Mouse (Mus musculus) central nervous system, embryonic 11.5 days (tissue): ENCODE measurements around the gene Sox13. TPM values are rescaled to one million over a fixed set of nuclear protein-coding genes. Genes with fewer than 3 reads are reported as not detected.

Experiments used
- polyA plus RNA-seq: library from polyadenylated mRNA; depleted of rRNA; stranded (reverse); fragments of >200 nt; gene quantifications from 2 replicates; pipeline ENCODE4 v1.2.3, GENCODE M21; 2012; rRNA removed

The Sox13 gene
- 54.2 and 104 TPM in 2 replicates for polyA plus RNA-seq

DNA sequence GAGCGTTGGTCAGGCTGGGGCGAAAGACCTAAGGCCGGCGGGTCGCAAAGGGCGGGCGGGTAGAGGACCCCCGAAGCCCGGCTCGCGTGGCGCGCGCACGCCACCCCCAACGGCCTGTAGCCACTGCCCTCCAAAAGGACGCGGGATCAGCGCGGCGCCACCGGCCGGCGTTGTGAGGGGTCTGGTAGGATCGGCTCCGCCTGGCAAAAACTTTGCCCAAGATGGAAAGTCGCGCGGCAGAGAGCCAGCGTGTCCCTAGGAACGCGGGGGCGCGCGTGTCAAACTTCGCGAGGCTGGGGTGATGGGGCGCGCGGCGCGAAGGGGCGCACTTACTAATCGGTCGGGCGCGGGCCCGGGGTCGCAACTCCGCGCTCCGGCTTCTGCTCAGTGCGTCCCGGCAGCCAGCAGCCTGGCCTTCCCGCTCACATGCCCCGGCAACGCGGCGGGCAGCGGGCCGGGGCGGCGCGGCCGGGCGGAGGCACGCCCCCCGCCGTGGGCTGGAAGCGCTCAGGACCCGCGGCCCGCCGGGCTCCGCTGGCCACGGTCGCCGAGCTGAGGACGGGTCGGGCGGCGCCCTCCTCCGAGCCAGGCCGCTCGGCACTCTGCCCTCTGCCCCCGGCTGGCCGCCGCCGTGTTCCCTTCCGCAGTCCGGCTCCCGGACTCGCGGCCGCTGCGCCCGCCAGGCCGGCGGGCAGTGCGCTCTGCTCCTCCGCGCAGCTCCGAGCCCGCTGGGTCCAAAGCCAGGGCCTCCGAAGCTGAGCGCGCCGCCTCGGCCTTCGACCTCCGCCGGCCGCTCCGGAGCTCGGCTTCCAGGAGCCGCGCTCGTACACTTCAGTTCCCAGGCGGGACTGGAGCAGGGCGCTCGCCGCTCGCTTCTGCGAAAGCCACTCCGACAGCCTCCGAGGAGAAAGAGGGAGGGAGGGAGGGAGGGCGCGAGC lies at the start of gene Sox13:
Gene Sox13 (minus strand): TSS at position 835 of the 938 bp plus-strand sequence.

DNA sequence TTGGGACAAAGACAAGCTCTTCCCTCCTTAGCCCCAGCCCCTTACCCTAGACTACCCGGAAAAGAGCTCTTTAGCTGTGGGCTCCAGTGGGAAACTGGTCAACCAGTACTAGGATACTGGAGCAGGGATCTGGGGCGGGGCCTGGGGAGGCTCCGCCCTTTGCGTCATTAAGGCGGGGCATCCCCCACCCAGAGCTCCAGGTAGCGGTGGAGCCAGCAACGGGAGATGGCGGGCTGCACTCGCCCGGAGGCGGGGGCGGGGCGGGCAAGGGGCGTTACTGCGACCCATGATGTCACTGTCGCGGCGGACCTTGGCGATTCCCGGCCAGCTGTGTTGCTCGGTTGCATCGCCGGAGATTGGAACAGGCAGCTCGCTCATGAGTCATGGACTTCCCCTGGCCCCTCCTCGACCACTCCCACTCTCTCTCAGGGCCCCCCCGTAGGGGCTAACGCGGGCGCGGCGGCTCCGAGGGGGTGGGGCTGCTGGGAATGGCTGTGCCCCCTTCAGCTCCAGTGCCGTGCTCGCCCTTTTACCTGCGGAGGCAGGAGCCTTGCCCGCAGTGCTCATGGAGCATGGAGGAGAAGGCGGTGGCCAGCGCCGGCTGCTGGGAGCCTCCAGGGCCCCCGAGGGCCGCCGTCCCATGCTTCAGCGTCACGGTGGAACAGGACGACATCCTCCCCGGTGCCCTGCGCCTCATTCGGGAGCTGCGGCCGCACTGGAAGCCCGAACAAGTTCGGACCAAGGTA lies 60.7 kb downstream of the Sox13 start, which contains the start of gene Etnk2:
Gene Etnk2 (plus strand): TSS at position 297 of the 746 bp plus-strand sequence.

GRCm38 (mm10) chr1:133350210-133350609 lies 74.0 kb downstream of the Sox13 start, which contains the start of gene Ren1:
TSS of gene Ren1 (plus strand) at chr1:133350510.

Other genes starting within 250 kb of the Sox13 start
- gene Golt1a, start 114.6 kb downstream of the Sox13 start, polyA plus RNA-seq, result 0.10 and 0.14 TPM in 2 replicates
- gene Kiss1, start 102.5 kb downstream of the Sox13 start, polyA plus RNA-seq, result not detected in 2 replicates
- 0.05 and 0.09 TPM in 2 replicates for gene Ren1, start 73.9 kb downstream of the Sox13 start, polyA plus RNA-seq
- 1.7 and 2.5 TPM in 2 replicates for gene Etnk2, start 60.8 kb downstream of the Sox13 start, polyA plus RNA-seq
- gene Snrpe, start 185.9 kb upstream of the Sox13 start, polyA plus RNA-seq, result 479 and 624 TPM in 2 replicates
- 5.8 and 8.2 TPM in 2 replicates for gene Zbed6, start 236.5 kb upstream of the Sox13 start, polyA plus RNA-seq
- gene Gm38394, start 236.9 kb upstream of the Sox13 start, polyA plus RNA-seq, result 6.8 and 9.7 TPM in 2 replicates